ENCODE assay signal across 17 mouse cellular contexts in the genomic region with DNA sequence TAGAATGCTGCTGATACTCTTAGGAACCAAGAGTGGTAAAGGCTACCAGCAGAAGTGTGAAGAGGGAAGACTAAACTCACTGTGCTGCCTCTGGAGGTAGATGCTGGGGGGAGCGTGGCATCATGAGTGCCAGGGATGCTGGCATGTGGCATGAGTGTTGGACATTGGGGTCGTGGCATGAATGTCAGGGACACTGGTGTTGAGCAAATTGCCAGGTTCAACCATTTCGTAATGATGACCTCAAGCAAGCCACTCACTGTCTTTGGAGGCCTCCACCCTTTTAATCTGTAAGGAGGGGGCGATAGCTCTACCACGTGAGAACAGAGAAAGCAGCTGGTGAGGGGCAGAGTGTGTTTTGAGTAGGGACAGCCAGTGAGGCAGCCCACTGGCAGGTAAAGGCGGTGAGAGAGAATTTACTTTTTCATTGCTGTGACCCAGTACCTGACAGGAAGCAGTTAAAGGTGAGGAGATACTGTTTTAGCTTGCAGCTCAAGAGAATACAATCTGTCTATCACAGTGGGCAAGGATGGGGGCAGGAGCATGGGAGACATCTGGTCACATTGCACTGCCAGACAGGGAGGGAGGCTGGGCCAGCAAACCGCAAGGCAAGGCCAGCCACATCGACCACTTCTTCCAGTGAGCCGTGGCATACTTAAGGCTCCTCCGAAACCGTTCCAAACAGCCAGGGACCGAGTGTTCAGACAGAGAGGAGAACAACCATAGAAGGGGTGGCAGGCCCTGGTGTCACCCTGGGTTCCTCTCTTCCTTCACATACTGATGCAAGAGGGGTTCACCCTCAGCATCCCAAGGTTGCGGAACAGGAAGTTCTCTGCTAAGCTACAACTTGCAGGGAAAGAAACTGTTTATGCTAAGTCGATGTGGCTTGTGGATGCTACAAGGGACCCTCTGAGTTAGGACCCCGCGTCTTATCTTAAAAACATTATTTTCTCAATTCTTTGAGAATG. TPM values are rescaled to one million over a fixed set of nuclear protein-coding genes. Genes with fewer than 3 reads are reported as not detected.
DNase-seq lines count a peak whose midpoint lies in the region; ATAC-seq and TF ChIP-seq lines count a peak whose summit lies in the region.
"Had no signal": no experiment of that assay in that cellular context is flagged by ENCODE, and none has a peak within 500 bp of the region (broad histone marks: within the 10 kb centered on the region; RNA-seq: fewer than 3 reads in every experiment).

No protein-coding gene starts in this region.

- H3K27ac ChIP-seq in layer of hippocampus, adult 2 months = peak overlapping the region; percentile 40
- H3K27ac ChIP-seq: heart, adult 2 months; liver, embryonic 14.5 days; midbrain, embryonic 15.5 days had no signal

- peak; percentile 83 to 87 for DNase-seq in cerebellum, postnatal 10 days
- DNase-seq in cerebellum, adult 8-10 months = no peak
- no peak for DNase-seq in layer of hippocampus, adult 2 months (ENCODE audit: low spot score in 2 of 2)
- no peak for DNase-seq in layer of hippocampus, adult 8-10 months (ENCODE audit: low spot score in 2 of 2)
- peak; percentile 69 for DNase-seq in brain, adult 2 months (ENCODE audit: low read depth, low spot score)
- DNase-seq in kidney, postnatal 10 days = no peak
- DNase-seq: gastrocnemius, postnatal 10 days; heart, adult 2 months; right cerebral cortex, postnatal 14 days; thymus, postnatal 36 days had no signal

- no peak for TF ChIP-seq CTCF in layer of hippocampus, adult 2 months (conservative IDR thresholded peaks at IDR 0.05)

- 0 out of 2 replicates have a peak, but pooled peaks have one; percentile 30 for ATAC-seq in monocyte, adult 5-6 weeks (replicated peaks; ENCODE audit: insufficient number of reproducible peaks, low FRiP score, low TSS enrichment, poor library complexity, severe bottlenecking)
- ATAC-seq: activated CD4-positive, CD25-positive, alpha-beta regulatory T cell, adult 4 months; intestine, postnatal 0 days; midbrain, embryonic 15.5 days; Patski had no signal

- no peak overlapping the region for H3K4me3 ChIP-seq in layer of hippocampus, adult 2 months
- H3K4me3 ChIP-seq: erythroblast, embryonic 14.5 days; heart, adult 2 months; midbrain, embryonic 15.5 days had no signal

RNA-seq across cellular contexts. Expression of gene Cck, which starts 19.7 kb away (rescaled TPM):
- 100 to 1,000 TPM; 667 to 672 TPM for total RNA-seq in layer of hippocampus, adult 2 months (2021)
- total RNA-seq in layer of hippocampus, adult 8-10 months (2022) = 100 to 1,000 TPM; 514 to 576 (median 548) TPM
- not detected in 3 replicates for total RNA-seq in monocyte, adult 5-6 weeks (2017)
- total RNA-seq: heart, adult 2 months had no signal

Comparison
In these comparisons a context has a peak if more than half of its experiments do, and no peak if none do; other contexts are left out.
1. DNase-seq: peak in cerebellum, postnatal 10 days (2 of 2) and brain, adult 2 months (single experiment); none in cerebellum, adult 8-10 months (single experiment), layer of hippocampus, adult 2 months (0 of 2), layer of hippocampus, adult 8-10 months (0 of 2) and kidney, postnatal 10 days (single experiment).
2. RNA of gene Cck, which starts 19.7 kb away (total RNA-seq): 667 to 672 TPM in layer of hippocampus, adult 2 months and 514 to 576 TPM in layer of hippocampus, adult 8-10 months; not detected in monocyte, adult 5-6 weeks; every median in the first group is over 100 times any median in the second.